7 mouse cellular contexts compared by ENCODE assay signal in genomic region chr4:43492821-43493185, GRCm38 (mm10). TPM values are rescaled to one million over a fixed set of nuclear protein-coding genes. Genes with fewer than 3 reads are reported as not detected.
A peak's percentile ranks its signal among the peaks of the same experiment; 100 is the strongest.
DNase-seq lines count a peak whose midpoint lies in the region; ATAC-seq lines count a peak whose summit lies in the region.

Ccdc107 (plus strand) TSS chr4:43492900.

- peak; percentile 96 for DNase-seq in adrenal gland, adult 2 months
- peak; percentile 90 for DNase-seq in embryo, embryonic 11.5 days (ENCODE audit: low read depth, low spot score)
- DNase-seq in gastrocnemius, postnatal 36 days: peak; percentile 84 to 88
- peak; percentile 90 to 98 for DNase-seq in left cerebral cortex, postnatal 25 days (ENCODE audit: low spot score in 2 of 2)
- DNase-seq in midbrain, embryonic 10.5 days (ENCODE audit: low spot score): peak; percentile 92
- DNase-seq in right cerebral cortex, postnatal 4 days: peak; percentile 85

- peaks cover 19% of the 10 kb centered on the region for H3K4me1 ChIP-seq in intestine, embryonic 15.5 days (replicated peaks)
- peaks cover 45% of the 10 kb centered on the region for H3K4me1 ChIP-seq in midbrain, embryonic 10.5 days

- peak within 1 kb of the TSS; percentile 72 for H3K4me2 ChIP-seq in intestine, embryonic 15.5 days (replicated peaks)

- WGBS in intestine, embryonic 15.5 days: under 1% methylated on average over 25 of the region's 25 CpGs
- under 1% methylated on average over 25 of the region's 25 CpGs for WGBS in midbrain, embryonic 10.5 days

- H3K9me3 ChIP-seq in intestine, embryonic 15.5 days: no peaks in the 10 kb centered on the region
- H3K9me3 ChIP-seq in midbrain, embryonic 10.5 days (replicated peaks): peaks cover 3% of the 10 kb centered on the region; the same call in 1 of the 2 replicates

- no peaks in the 10 kb centered on the region for H3K27me3 ChIP-seq in intestine, embryonic 15.5 days (replicated peaks)
- peaks cover 27% of the 10 kb centered on the region for H3K27me3 ChIP-seq in midbrain, embryonic 10.5 days (ENCODE audit: low read depth, poor library complexity, severe bottlenecking)

- H3K27ac ChIP-seq in intestine, embryonic 15.5 days: peak within 1 kb of the TSS; percentile 88
- peak within 1 kb of the TSS; percentile 90 for H3K27ac ChIP-seq in midbrain, embryonic 10.5 days (replicated peaks)

- peaks cover 8% of the 10 kb centered on the region; the same call in 1 of the 2 replicates for H3K36me3 ChIP-seq in intestine, embryonic 15.5 days
- H3K36me3 ChIP-seq in midbrain, embryonic 10.5 days: peaks cover 26% of the 10 kb centered on the region

- intact Hi-C loops in gastrocnemius, postnatal 36 days (cut with DNase I): no loop called here
- intact Hi-C loops in left cerebral cortex, postnatal 25 days (cut with DNase I): loop anchor here (1.0 to 5.0 kb wide), 3 partner anchors 34 to 70 kb away; partner anchors contain the start of genes Creb3 and Tln1

- peak within 1 kb of the TSS; percentile 73 for H3K9ac ChIP-seq in intestine, embryonic 15.5 days

- peak; percentile 98 for ATAC-seq in intestine, embryonic 15.5 days

- peak within 1 kb of the TSS; percentile 72 for H3K4me3 ChIP-seq in intestine, embryonic 15.5 days (replicated peaks)
- peak within 1 kb of the TSS; percentile 81 for H3K4me3 ChIP-seq in midbrain, embryonic 10.5 days

RNA-seq across cellular contexts. Expression of gene Ccdc107, which starts in this region (rescaled TPM):
- 10 to 100 TPM; 54.5 to 69.2 TPM for total RNA-seq in adrenal gland, adult 2 months (2021)
- 376 and 526 TPM in 2 replicates for polyA plus RNA-seq in adrenal gland, adult 2 months (2012; rRNA removed)
- total RNA-seq in gastrocnemius, postnatal 36 days (2021): 10 to 100 TPM; 19.8 to 22.4 TPM
- polyA plus RNA-seq in intestine, embryonic 15.5 days (2015; fragmentation: Nextera tagmentation; extraction: Ambion mirVana): 98.8 and 102 TPM in 2 replicates
- 10 to 100 TPM; 22.3 to 25.4 TPM for total RNA-seq in left cerebral cortex, postnatal 25 days (2021)
- polyA plus RNA-seq in midbrain, embryonic 10.5 days (2016; fragmentation: Nextera tagmentation; extraction: Ambion mirVana): 44.8 and 48.4 TPM in 2 replicates

Comparison
In these comparisons a context has a peak if more than half of its experiments do, and no peak if none do; other contexts are left out.
1. Peak in every context shown above with its lines: DNase-seq, ATAC-seq, H3K4me3 ChIP-seq and H3K27ac ChIP-seq.